Comparison of ENCODE assay signal across 14 mouse cellular contexts in genomic region chr12:49381721-49382365, GRCm38 (mm10). TPM values are rescaled to one million over a fixed set of nuclear protein-coding genes. Genes with fewer than 3 reads are reported as not detected.
DNase-seq lines count a peak whose midpoint lies in the region; ATAC-seq lines count a peak whose summit lies in the region.
"Had no signal": no experiment of that assay in that cellular context is flagged by ENCODE, and none has a peak within 500 bp of the region (broad histone marks: within the 10 kb centered on the region; RNA-seq: fewer than 3 reads in every experiment).

No protein-coding gene starts in this region.

- WGBS in embryonic facial prominence, embryonic 11.5 days, result under 1% methylated on average over 19 of the region's 19 CpGs
- WGBS in neural tube, embryonic 11.5 days, result under 1% methylated on average over 19 of the region's 19 CpGs

- no peaks in the 10 kb centered on the region for H3K4me1 ChIP-seq in embryonic facial prominence, embryonic 11.5 days (ENCODE audit: control insufficient read depth, insufficient read depth, low read length)
- H3K4me1 ChIP-seq in neural tube, embryonic 11.5 days (ENCODE audit: control insufficient read depth, insufficient read depth, low read length), result no peaks in the 10 kb centered on the region

- no peak overlapping the region for H3K9ac ChIP-seq in embryonic facial prominence, embryonic 11.5 days (replicated peaks; ENCODE audit: low read length)
- no peak overlapping the region for H3K9ac ChIP-seq in neural tube, embryonic 11.5 days (ENCODE audit: low read length)
- H3K9ac ChIP-seq: limb, embryonic 15.5 days had no signal

- intact Hi-C loops in left cerebral cortex, postnatal 25 days (cut with DNase I), result loop anchor here (2.0 kb wide), 2 partner anchors 731 to 809 kb away; no protein-coding TSS in a partner anchor

- no peaks in the 10 kb centered on the region for H3K36me3 ChIP-seq in embryonic facial prominence, embryonic 11.5 days (replicated peaks; ENCODE audit: control insufficient read depth, insufficient read depth, low read depth, low read length)
- no peaks in the 10 kb centered on the region for H3K36me3 ChIP-seq in neural tube, embryonic 11.5 days (ENCODE audit: control insufficient read depth, insufficient read depth, low read length)
- H3K36me3 ChIP-seq: limb, embryonic 15.5 days had no signal

- no peak overlapping the region for H3K27ac ChIP-seq in embryonic facial prominence, embryonic 11.5 days (replicated peaks; ENCODE audit: low read depth, low read length)
- no peak overlapping the region for H3K27ac ChIP-seq in neural tube, embryonic 11.5 days (ENCODE audit: low read depth, low read length)
- H3K27ac ChIP-seq: limb, embryonic 15.5 days had no signal

- H3K4me2 ChIP-seq in embryonic facial prominence, embryonic 11.5 days (ENCODE audit: low read depth, low read length), result no peak overlapping the region
- no peak overlapping the region for H3K4me2 ChIP-seq in neural tube, embryonic 11.5 days (ENCODE audit: low read depth)

- no peaks in the 10 kb centered on the region for H3K9me3 ChIP-seq in embryonic facial prominence, embryonic 11.5 days (replicated peaks; ENCODE audit: control insufficient read depth, low read length)
- H3K9me3 ChIP-seq in neural tube, embryonic 11.5 days (ENCODE audit: control insufficient read depth, low read length), result no peaks in the 10 kb centered on the region
- H3K9me3 ChIP-seq: limb, embryonic 15.5 days had no signal

- no peak overlapping the region for H3K4me3 ChIP-seq in embryonic facial prominence, embryonic 11.5 days (ENCODE audit: low read depth, low read length)
- H3K4me3 ChIP-seq in neural tube, embryonic 11.5 days (ENCODE audit: low read depth, low read length), result no peak overlapping the region
- H3K4me3 ChIP-seq: limb, embryonic 15.5 days; myocyte had no signal

- peak; percentile 50 to 73 for DNase-seq in left cerebral cortex, postnatal 25 days (ENCODE audit: low spot score in 2 of 2)
- DNase-seq in left cerebral cortex, adult 9 months (ENCODE audit: low spot score in 2 of 2), result no peak
- peak; percentile 76 for DNase-seq in brain, embryonic 18.5 days (ENCODE audit: low read depth, low spot score)
- peak; percentile 51 for DNase-seq in embryonic facial prominence, embryonic 11.5 days (ENCODE audit: low spot score)
- peak; percentile 59 for DNase-seq in neural tube, embryonic 11.5 days (ENCODE audit: low spot score)
- no peak for DNase-seq in testis, postnatal 10 days (ENCODE audit: low spot score)
- DNase-seq in c-Kit-positive CD71-positive TER-119-positive erythroid progenitor cells, embryonic 14.5 days (ENCODE audit: low spot score), result no peak
- DNase-seq: cerebellum, adult 2 months; gastrocnemius, postnatal 14 days; heart, postnatal 14 days; kidney, postnatal 36 days had no signal

- no peak for ATAC-seq in embryonic facial prominence, embryonic 11.5 days (replicated peaks; ENCODE audit: insufficient number of reproducible peaks, low FRiP score, low TSS enrichment, low read depth)
- no peak for ATAC-seq in neural tube, embryonic 11.5 days (ENCODE audit: insufficient read depth, low FRiP score, low TSS enrichment)

- peaks cover 74% of the 10 kb centered on the region for H3K27me3 ChIP-seq in embryonic facial prominence, embryonic 11.5 days (ENCODE audit: control insufficient read depth, insufficient read depth, low read length)
- H3K27me3 ChIP-seq in neural tube, embryonic 11.5 days (ENCODE audit: control insufficient read depth, insufficient read depth, low read length), result peaks cover 97% of the 10 kb centered on the region

RNA-seq across cellular contexts. Expression of gene Foxg1, which starts 0.6 kb away (rescaled TPM):
- total RNA-seq in left cerebral cortex, postnatal 25 days (2021), result 100 to 1,000 TPM; 105 to 109 TPM
- polyA plus RNA-seq in embryonic facial prominence, embryonic 11.5 days (2014; fragmentation: Nextera tagmentation; extraction: Ambion mirVana), result 3.7 and 5.0 TPM in 2 replicates
- 0.86 and 1.2 TPM in 2 replicates for polyA plus RNA-seq in neural tube, embryonic 11.5 days (2014; fragmentation: Nextera tagmentation; extraction: Ambion mirVana)
- total RNA-seq: gastrocnemius, postnatal 14 days; heart, postnatal 14 days had no signal
- polyA plus RNA-seq: cerebellum, adult 2 months; limb, embryonic 15.5 days; myocyte; small intestine, adult 2 months had no signal

RNA-seq across cellular contexts. Expression of gene Gm43517, which starts 3.1 kb away (rescaled TPM):
- 1 to 10 TPM; 6.2 to 8.5 TPM for total RNA-seq in left cerebral cortex, postnatal 25 days (2021)
- 0.10 TPM in 1 of 2 replicates, not detected in the other for polyA plus RNA-seq in embryonic facial prominence, embryonic 11.5 days (2014; fragmentation: Nextera tagmentation; extraction: Ambion mirVana)
- not detected in 2 replicates for polyA plus RNA-seq in neural tube, embryonic 11.5 days (2014; fragmentation: Nextera tagmentation; extraction: Ambion mirVana)
- total RNA-seq: gastrocnemius, postnatal 14 days; heart, postnatal 14 days had no signal
- polyA plus RNA-seq: cerebellum, adult 2 months; limb, embryonic 15.5 days; myocyte; small intestine, adult 2 months had no signal

Comparison
In these comparisons a context has a peak if more than half of its experiments do, and no peak if none do; other contexts are left out.
1. DNase-seq: peak in left cerebral cortex, postnatal 25 days (2 of 2), brain, embryonic 18.5 days (single experiment), embryonic facial prominence, embryonic 11.5 days (single experiment) and neural tube, embryonic 11.5 days (single experiment); none in left cerebral cortex, adult 9 months (0 of 2), testis, postnatal 10 days (single experiment) and c-Kit-positive CD71-positive TER-119-positive erythroid progenitor cells, embryonic 14.5 days (single experiment).